Mouse (Mus musculus) splenic B cell, adult 2 months (primary cell): Measurements from ENCODE around the gene Atf7ip.
"Not testable (repeated sequence)": the region's sequence is repeated elsewhere in the genome, so short reads cannot be mapped to it uniquely, and the experiment has no call there.

ENCODE experiments used
- DNase-seq: peaks from one replicate; pipeline ENCODE4 v3.0.0-alpha.2; 2011; ENCODE audit warnings: low read depth, low spot score
- H3K27me3 ChIP-seq: 2 replicates; pipeline ENCODE4 v1.6.1; 2012; ENCODE audit warnings: mild to moderate bottlenecking, low read length, moderate library complexity, mixed read lengths; ENCODE audit not compliant: control insufficient read depth, poor library complexity, insufficient read depth, severe bottlenecking
- H3K36me3 ChIP-seq: 2 replicates; pipeline ENCODE4 v1.6.1; 2012; ENCODE audit warnings: mild to moderate bottlenecking, low read length, moderate library complexity, mixed read lengths; ENCODE audit not compliant: control insufficient read depth, poor library complexity, insufficient read depth, severe bottlenecking

The Atf7ip gene

GRCm38 (mm10) chr6:136505867-136506266 is at the start of gene Atf7ip:
Atf7ip (plus strand) TSS chr6:136506167.
- not testable (repeated sequence) for H3K27me3 ChIP-seq, H3K36me3 ChIP-seq, DNase-seq

- no peaks in the 10 kb centered on the region for H3K36me3 ChIP-seq
- H3K27me3 ChIP-seq, result no peaks in the 10 kb centered on the region
- DNase-seq, result no peak
Measured at GRCm38 (mm10) chr6:136456302-136456701, 49.7 kb upstream of the Atf7ip start.

- no peaks in the 10 kb centered on the region for H3K36me3 ChIP-seq
- no peaks in the 10 kb centered on the region for H3K27me3 ChIP-seq
- no peak for DNase-seq
Measured at GRCm38 (mm10) chr6:136459156-136459555, 46.8 kb upstream of the Atf7ip start.

- H3K36me3 ChIP-seq, result no peaks in the 10 kb centered on the region
- peak; percentile 55 for DNase-seq
- no peaks in the 10 kb centered on the region for H3K27me3 ChIP-seq
Measured at GRCm38 (mm10) chr6:136463491-136463890, 42.5 kb upstream of the Atf7ip start.

- Histone ChIP-seq H3K36me3 (no peaks in the 10 kb centered on the region), H3K27me3 (no peaks in the 10 kb centered on the region)
- peak; percentile 78 for DNase-seq
Measured at GRCm38 (mm10) chr6:136464121-136464621, 41.8 kb upstream of the Atf7ip start.

- Histone ChIP-seq H3K27me3 (no peaks in the 10 kb centered on the region), H3K36me3 (no peaks in the 10 kb centered on the region)
- DNase-seq, result peak; percentile 77
Measured at GRCm38 (mm10) chr6:136465021-136465420, 40.9 kb upstream of the Atf7ip start.

- peak; percentile 83 for DNase-seq
- H3K36me3 ChIP-seq, result no peaks in the 10 kb centered on the region
- no peaks in the 10 kb centered on the region for H3K27me3 ChIP-seq
Measured at GRCm38 (mm10) chr6:136465959-136466381, 40.0 kb upstream of the Atf7ip start.

GRCm38 (mm10) chr6:136466956-136467750 is 38.8 kb upstream of the Atf7ip start:
- peak; percentile 90 for DNase-seq

GRCm38 (mm10) chr6:136467837-136468236 is 38.1 kb upstream of the Atf7ip start:
- Histone ChIP-seq H3K36me3 (no peaks in the 10 kb centered on the region), H3K27me3 (no peaks in the 10 kb centered on the region)
- DNase-seq, result peak; percentile 6

More at GRCm38 (mm10) chr6:136466956-136467750, 38.8 kb upstream of the Atf7ip start:
- H3K27me3 ChIP-seq, result no peaks in the 10 kb centered on the region
- H3K36me3 ChIP-seq, result no peaks in the 10 kb centered on the region

- Histone ChIP-seq H3K27me3 (no peaks in the 10 kb centered on the region), H3K36me3 (no peaks in the 10 kb centered on the region)
- peak; percentile 92 for DNase-seq
Measured at GRCm38 (mm10) chr6:136468401-136468912, 37.5 kb upstream of the Atf7ip start.

GRCm38 (mm10) chr6:136468974-136469792 is 36.8 kb upstream of the Atf7ip start:
- no peaks in the 10 kb centered on the region for H3K36me3 ChIP-seq
- no peak for DNase-seq
- H3K27me3 ChIP-seq, result no peaks in the 10 kb centered on the region

- DNase-seq, result no peak
- no peaks in the 10 kb centered on the region for H3K27me3 ChIP-seq
Measured at GRCm38 (mm10) chr6:136469807-136470206, 36.2 kb upstream of the Atf7ip start.

GRCm38 (mm10) chr6:136470321-136471230 is 35.4 kb upstream of the Atf7ip start:
- no peaks in the 10 kb centered on the region for H3K36me3 ChIP-seq
- no peaks in the 10 kb centered on the region for H3K27me3 ChIP-seq
- DNase-seq, result peak; percentile 82

More at GRCm38 (mm10) chr6:136469807-136470206, 36.2 kb upstream of the Atf7ip start:
- no peaks in the 10 kb centered on the region for H3K36me3 ChIP-seq

GRCm38 (mm10) chr6:136471601-136472000 is 34.4 kb upstream of the Atf7ip start:
- H3K27me3 ChIP-seq, result no peaks in the 10 kb centered on the region
- H3K36me3 ChIP-seq, result no peaks in the 10 kb centered on the region
- no peak for DNase-seq
